ENCODE assay signal across 4 mouse cellular contexts in the genomic region with DNA sequence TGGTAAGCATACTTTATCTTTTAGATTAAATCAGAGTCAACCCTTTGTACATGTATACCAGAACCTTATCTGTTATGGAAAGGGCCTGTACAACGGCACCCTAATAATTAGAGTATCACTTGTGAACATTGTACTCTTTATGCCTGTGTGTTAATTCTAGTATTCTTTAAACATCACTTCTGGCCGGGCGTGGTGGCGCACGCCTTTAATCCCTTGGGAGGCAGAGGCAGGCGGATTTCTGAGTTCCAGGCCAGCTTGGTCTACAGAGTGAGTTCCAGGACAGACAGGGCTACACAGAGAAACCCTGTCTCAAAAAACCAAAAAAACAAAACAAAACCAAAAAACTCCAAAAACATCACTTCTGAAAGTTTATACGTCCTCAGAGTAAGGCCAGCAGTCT. TPM values are rescaled to one million over a fixed set of nuclear protein-coding genes. Genes with fewer than 3 reads are reported as not detected.
DNase-seq lines count a peak whose midpoint lies in the region; ATAC-seq and TF ChIP-seq lines count a peak whose summit lies in the region.
"Not testable (repeated sequence)": the region's sequence is repeated elsewhere in the genome, so short reads cannot be mapped to it uniquely, and the experiment has no call there.

No protein-coding gene starts in this region.

- TF ChIP-seq POLR2A in small intestine, adult 2 months (IDR thresholded peaks at IDR 0.05; ENCODE audit: low read depth, low read length): not testable (repeated sequence)

- not testable (repeated sequence) for H3K36me3 ChIP-seq in intestine, embryonic 15.5 days; intestine, embryonic 16.5 days (ENCODE audit: control insufficient read depth, insufficient read depth, low read length)
- peaks cover 43% of the 10 kb centered on the region for H3K36me3 ChIP-seq in small intestine, adult 2 months (ENCODE audit: control insufficient read depth, insufficient read depth, low read length)

- DNase-seq in heart, adult 11 months: peak; percentile 57

- H3K4me1 ChIP-seq in intestine, embryonic 15.5 days (replicated peaks); intestine, embryonic 16.5 days (ENCODE audit: control insufficient read depth, insufficient read depth, low read length): not testable (repeated sequence)
- peaks cover 25% of the 10 kb centered on the region for H3K4me1 ChIP-seq in small intestine, adult 2 months (ENCODE audit: control insufficient read depth, insufficient read depth, insufficient read length, low read length)

- H3K9ac ChIP-seq in intestine, embryonic 15.5 days; intestine, embryonic 16.5 days (ENCODE audit: low read depth, low read length): not testable (repeated sequence)

- H3K4me3 ChIP-seq in intestine, embryonic 15.5 days (replicated peaks); intestine, embryonic 16.5 days (ENCODE audit: low read length); small intestine, adult 2 months (ENCODE audit: low read depth, low read length): not testable (repeated sequence)

- H3K4me2 ChIP-seq in intestine, embryonic 15.5 days (replicated peaks); intestine, embryonic 16.5 days (ENCODE audit: low read depth, low read length): not testable (repeated sequence)

- peak; percentile 67 for ATAC-seq in intestine, embryonic 15.5 days
- peak; percentile 52 for ATAC-seq in intestine, embryonic 16.5 days

- not testable (repeated sequence) for TF ChIP-seq CTCF in small intestine, adult 2 months (IDR thresholded peaks at IDR 0.05; ENCODE audit: extremely low read depth, insufficient read length, insufficient replicate concordance, low read depth, low read length)

- not testable (repeated sequence) for H3K27me3 ChIP-seq in intestine, embryonic 15.5 days (replicated peaks); intestine, embryonic 16.5 days (replicated peaks; ENCODE audit: control insufficient read depth, insufficient read depth, low read length); small intestine, adult 2 months (ENCODE audit: control insufficient read depth, insufficient read depth, low read length)

- H3K27ac ChIP-seq in intestine, embryonic 15.5 days; intestine, embryonic 16.5 days (ENCODE audit: low read length): not testable (repeated sequence)
- H3K27ac ChIP-seq in small intestine, adult 2 months (ENCODE audit: insufficient read depth, low read depth, low read length): peak overlapping the region; percentile 81

- H3K9me3 ChIP-seq in intestine, embryonic 15.5 days; intestine, embryonic 16.5 days (ENCODE audit: control insufficient read depth, low read length): not testable (repeated sequence)

- WGBS in intestine, embryonic 15.5 days: 84% methylated on average over 7 of the region's 7 CpGs
- 79% methylated on average over 7 of the region's 7 CpGs for WGBS in intestine, embryonic 16.5 days
- WGBS in small intestine, adult 2 months: 49% methylated on average over 7 of the region's 7 CpGs

RNA-seq across cellular contexts. Expression of gene Gdpd1, which starts 25.0 kb away (rescaled TPM):
- 23.7 and 23.9 TPM in 2 replicates for polyA plus RNA-seq in intestine, embryonic 15.5 days (2015; fragmentation: Nextera tagmentation; extraction: Ambion mirVana)
- polyA plus RNA-seq in intestine, embryonic 16.5 days (2015; fragmentation: Nextera tagmentation; extraction: Ambion mirVana): 24.5 and 24.7 TPM in 2 replicates
- 10.6 and 61.1 TPM in 2 replicates for polyA plus RNA-seq in small intestine, adult 2 months (2012; rRNA removed)

RNA-seq across cellular contexts. Expression of gene Smg8, which starts 37.7 kb away (rescaled TPM):
- polyA plus RNA-seq in intestine, embryonic 15.5 days (2015; fragmentation: Nextera tagmentation; extraction: Ambion mirVana): 16.4 and 18.2 TPM in 2 replicates
- 14.3 and 15.3 TPM in 2 replicates for polyA plus RNA-seq in intestine, embryonic 16.5 days (2015; fragmentation: Nextera tagmentation; extraction: Ambion mirVana)
- polyA plus RNA-seq in small intestine, adult 2 months (2012; rRNA removed): 1.8 and 2.4 TPM in 2 replicates

RNA-seq across cellular contexts. Expression of gene Ypel2, which starts 55.4 kb away (rescaled TPM):
- 7.5 TPM in 2 replicates for polyA plus RNA-seq in intestine, embryonic 15.5 days (2015; fragmentation: Nextera tagmentation; extraction: Ambion mirVana)
- 7.5 and 8.6 TPM in 2 replicates for polyA plus RNA-seq in intestine, embryonic 16.5 days (2015; fragmentation: Nextera tagmentation; extraction: Ambion mirVana)
- polyA plus RNA-seq in small intestine, adult 2 months (2012; rRNA removed): 1.7 and 5.6 TPM in 2 replicates

RNA-seq across cellular contexts. Expression of gene Prr11, which starts 59.6 kb away (rescaled TPM):
- 6.6 and 6.8 TPM in 2 replicates for polyA plus RNA-seq in intestine, embryonic 15.5 days (2015; fragmentation: Nextera tagmentation; extraction: Ambion mirVana)
- polyA plus RNA-seq in intestine, embryonic 16.5 days (2015; fragmentation: Nextera tagmentation; extraction: Ambion mirVana): 6.5 TPM in 2 replicates
- 0.14 and 0.42 TPM in 2 replicates for polyA plus RNA-seq in small intestine, adult 2 months (2012; rRNA removed)
